Mouse (Mus musculus) cerebellum, postnatal 10 days (tissue): ENCODE measurements at regions not wholly inside any gene's neighbourhood (a gene's known extent, or its start where the extent isn't known, plus 50 kb on each side); places are given as distances from the start of the nearest gene placed in this dataset.

Source experiments
- DNase-seq, 2 experiments: peaks; one replicate each; pipeline ENCODE4 v3.0.0; 2021; ENCODE audit warnings: mixed read lengths in 2 of 2

DNA sequence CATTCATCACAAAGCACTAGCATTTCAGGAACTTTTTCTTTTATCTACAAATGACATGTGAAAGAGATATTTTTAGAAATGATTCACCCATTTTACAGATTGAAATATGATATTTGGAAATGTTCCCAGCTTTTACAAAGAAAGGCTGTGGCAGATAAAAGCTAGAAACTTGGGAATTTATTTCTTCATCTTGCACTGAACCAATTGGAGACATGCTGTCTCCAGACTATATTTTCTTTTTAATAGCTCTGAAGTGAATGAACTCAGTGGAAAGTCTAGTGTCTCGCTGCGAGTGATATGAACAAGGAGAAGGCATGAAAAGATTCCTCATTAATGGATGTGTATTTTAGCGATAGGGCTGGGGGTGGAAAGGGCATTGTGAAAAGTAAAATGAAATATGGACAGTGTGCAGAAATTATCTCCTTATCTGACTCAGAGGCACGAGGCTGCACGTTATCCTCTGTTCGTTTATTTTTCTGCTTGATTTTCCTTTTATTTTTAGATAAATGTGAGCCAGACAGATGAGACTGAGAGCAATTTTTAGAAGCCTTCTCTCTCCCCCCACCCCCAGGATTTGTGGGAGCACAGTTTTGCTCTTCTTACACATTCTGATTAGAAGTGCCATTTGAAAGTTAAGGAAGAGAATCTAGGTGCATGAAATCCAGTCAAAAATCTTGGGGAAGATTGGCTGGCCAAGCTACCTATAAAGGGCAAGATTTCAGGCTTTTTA is 96.0 kb upstream of the Tcf21 start:
- no peak for DNase-seq

DNA sequence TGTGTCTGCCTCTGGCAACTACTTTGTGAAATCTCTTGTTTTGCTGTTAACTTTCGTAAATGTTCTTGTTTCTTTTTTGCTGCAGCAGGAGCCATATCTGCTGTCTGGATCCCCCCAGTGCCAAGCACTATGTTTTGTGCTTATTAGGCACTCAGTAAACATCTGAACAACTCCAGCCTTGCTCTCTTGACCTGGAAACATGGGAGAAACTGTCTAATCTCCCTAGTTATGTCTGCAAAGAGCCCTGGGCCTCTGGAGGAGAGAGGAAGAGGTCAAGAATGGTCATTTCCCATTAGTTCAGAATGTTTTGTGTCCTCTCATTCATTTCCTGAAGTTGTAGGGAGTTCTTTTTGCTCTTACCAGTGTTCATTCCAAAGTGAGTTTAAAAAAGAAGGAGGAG is 93.1 kb upstream of the Tcf21 start:
- DNase-seq: no peak

DNA sequence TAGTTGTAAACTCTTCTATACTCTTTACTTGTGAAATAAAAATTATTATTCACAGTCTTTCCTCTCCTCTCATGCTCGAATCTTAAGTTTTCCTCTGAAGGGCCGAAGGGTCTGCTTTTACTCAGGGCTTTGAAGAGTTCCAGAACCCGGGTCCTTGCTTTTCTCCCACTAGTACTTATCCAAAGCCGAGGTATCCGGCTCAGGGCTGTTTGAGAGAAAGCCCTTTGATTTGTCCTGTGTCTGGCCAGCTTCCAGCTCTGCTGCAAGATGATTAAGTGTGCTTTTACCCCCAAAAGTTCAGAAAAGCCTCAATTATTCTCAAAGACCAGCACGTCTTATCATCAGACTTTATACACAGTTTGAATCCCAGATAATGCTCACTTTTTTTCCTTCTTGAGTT is 88.7 kb upstream of the Tcf21 start:
- DNase-seq: no peak

DNA sequence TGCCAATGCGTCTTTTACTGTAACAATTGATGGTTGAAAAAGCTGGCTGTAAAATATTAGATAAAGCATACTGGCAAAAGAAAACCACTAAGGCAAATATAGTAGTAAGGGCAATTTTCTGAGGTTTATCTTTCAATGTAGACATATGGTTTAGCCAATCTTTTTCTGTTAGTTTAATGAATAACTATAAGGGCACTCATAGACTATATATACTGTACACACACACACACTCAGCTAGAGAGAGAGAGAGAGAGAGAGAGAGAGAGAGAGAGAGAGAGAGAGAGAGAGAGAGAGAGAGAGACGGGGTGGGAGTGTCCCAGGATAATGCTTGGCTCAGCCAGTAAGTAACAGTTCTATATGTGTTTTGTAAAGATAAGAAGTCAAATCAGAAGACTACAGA is 85.3 kb upstream of the Tcf21 start:
- no peak for DNase-seq

DNA sequence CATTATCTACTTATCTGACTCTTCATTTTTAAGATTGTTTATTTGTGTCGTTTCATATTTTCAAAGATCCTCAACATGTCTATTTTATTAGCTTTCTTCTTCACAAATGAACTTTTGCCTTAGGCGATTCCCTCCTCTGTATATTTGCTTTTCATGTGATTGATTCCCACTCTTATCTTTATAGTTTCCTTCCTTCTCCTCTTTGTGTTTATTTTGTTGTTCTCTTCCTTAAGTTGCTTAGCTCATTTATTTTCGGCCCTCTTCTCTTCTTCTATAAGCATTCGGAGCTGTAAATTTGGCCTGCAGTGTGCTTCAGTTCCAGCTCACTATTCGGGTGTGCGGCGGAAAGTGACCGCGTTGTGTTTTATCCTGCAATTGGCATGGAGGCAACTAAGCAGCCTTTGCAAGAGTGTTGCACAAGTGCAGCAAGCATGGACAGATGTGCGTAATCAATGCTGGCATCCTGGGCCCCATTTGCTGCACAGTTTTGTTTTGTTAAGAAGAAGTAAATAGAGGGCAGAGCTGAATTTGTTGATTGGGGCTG is 73.5 kb upstream of the Tcf21 start:
- no peak for DNase-seq

DNA sequence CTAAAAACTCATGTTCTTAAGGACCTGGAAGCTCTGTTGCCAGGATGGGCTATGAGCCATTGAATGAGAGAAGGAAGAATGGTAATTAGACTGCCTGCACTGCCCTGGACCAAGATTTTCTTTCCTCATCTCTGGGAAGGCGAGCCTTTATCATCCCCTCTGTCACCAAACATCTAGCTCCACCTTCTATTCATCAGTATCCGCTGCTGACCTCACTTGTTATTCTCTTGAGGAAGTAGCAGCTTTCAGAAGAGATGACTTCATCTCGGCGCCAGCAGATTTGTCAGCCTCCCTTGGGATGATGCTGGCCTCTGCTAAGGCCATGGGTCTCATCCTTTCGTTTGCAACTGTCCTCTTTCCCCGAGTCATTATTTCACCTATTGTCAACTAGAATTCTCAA is 67.5 kb upstream of the Tcf21 start:
- DNase-seq: no peak

DNA sequence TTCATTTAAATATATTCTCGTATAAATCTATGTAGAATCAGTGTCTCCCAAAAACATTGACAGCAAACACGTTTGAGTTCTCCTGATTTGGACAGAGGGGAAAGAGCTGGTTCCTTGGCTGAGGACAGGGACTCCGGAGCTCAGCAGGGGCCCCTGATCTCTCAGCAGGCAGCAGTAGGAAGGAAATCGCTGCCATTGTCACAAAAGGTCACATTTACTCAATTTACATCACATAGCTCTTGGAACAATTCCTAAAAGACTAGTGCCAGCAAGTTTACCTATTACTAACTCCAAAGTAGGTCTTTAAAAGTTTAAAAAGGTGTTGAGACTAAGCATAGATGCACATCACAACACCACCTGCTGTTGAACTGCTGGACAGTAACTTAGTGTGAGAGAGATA is 59.7 kb upstream of the Tcf21 start:
- DNase-seq: no peak

DNA sequence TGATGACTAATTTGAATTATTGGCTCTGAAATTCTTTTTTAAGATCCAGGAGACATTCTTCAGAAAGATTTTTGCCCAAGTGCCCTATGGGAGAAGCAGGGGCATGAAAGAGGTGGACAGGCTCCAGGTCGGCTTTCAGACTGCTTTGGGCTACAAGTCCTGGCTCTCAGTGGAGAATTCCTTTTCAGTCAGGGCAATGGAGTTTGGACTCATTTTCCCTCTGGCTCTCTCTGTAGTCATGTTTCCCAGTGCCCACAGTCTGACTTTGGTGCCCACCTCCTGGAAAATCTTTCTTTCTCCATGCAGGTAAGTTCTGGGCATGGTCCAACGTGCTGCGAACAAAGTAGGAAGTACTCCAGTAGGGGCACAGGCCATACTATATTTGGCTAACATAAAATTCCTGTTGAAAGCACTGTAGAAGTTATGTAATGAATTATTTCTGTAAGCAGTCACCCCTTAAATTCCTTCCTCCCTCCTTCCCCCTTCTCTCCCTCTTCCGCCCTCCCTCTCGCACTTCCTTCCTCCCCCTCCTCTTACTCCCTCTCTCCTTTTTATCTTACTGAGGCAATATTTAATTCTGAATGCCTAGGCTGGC is 57.7 kb upstream of the Tcf21 start:
- no peak for DNase-seq

DNA sequence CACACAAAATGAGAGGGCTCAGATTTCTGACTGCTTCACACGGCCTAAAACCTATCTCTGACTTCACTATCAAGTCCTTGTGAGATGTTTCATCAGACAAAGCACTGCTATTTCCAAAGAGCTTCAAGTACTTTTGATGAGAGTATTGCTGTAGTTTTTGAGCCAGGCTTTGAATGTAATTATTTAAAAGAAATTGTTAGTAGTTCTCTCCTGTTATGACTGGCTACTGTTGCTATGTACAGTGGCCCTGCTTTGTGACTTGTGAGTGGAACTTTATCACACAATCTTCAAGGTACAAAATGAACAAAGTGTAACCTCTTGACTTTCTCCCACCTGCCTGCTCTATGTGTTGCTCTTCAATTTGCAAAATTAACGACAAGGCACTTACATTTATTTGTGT is 57.1 kb upstream of the Tcf21 start:
- DNase-seq: no peak

DNA sequence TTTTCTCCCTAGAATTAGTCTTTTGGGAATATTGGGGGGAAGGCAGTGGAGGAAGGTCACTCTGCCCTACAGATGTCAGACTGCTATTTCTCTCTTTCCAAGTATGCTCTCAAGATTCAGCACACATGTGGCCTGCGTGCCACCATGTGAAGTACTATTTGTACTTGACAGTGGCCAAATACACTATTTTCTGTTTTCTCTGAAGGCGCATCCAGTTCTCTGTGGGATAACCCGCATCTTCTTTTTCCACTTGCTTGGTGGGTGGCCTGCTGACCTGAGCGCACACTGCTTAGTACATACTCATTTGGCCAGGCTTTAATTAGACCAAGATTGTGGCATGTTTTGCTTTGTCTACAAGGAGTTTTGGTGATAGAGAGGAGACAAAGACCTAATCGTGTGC is 55.7 kb upstream of the Tcf21 start:
- no peak for DNase-seq

DNA sequence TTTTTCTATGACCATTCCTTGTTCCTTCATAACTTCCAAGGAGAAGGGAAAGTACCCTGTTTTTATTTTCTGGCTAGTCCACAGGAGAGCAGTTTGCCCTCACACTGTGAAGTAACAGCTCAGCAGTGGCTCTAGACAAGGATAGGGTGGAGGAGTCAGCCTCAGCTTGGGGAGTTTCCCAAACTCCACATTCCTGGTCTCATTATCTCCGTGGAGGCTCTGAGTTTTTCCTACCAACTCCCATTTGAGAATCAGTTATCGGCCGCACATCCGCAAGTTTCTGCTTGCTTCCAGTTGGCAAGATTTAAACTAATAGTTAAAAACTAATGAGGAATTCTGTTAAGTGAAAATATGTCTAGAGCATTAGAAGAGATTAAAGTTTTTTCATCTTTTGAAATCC is 55.2 kb upstream of the Tcf21 start:
- no peak for DNase-seq
